Mouse (Mus musculus) frontal cortex, adult 2 months (tissue): ENCODE results near the gene Ubl7. TPM values are rescaled to one million over a fixed set of nuclear protein-coding genes. Genes with fewer than 3 reads are reported as not detected.

Experiments used
- DNase-seq, 2 experiments: peaks; one replicate each; pipeline ENCODE4 v3.0.0; 2022; ENCODE audit warnings: low spot score in 1 of 2; ENCODE audit errors: extremely low spot score in 1 of 2
- polyA plus RNA-seq: library from polyadenylated mRNA; depleted of rRNA; stranded (reverse); fragments of >200 nt; gene quantifications from 2 replicates; pipeline ENCODE4 v1.2.3, GENCODE M21; 2012

Ubl7 gene
- polyA plus RNA-seq, 1 experiment, result 118 TPM

DNA sequence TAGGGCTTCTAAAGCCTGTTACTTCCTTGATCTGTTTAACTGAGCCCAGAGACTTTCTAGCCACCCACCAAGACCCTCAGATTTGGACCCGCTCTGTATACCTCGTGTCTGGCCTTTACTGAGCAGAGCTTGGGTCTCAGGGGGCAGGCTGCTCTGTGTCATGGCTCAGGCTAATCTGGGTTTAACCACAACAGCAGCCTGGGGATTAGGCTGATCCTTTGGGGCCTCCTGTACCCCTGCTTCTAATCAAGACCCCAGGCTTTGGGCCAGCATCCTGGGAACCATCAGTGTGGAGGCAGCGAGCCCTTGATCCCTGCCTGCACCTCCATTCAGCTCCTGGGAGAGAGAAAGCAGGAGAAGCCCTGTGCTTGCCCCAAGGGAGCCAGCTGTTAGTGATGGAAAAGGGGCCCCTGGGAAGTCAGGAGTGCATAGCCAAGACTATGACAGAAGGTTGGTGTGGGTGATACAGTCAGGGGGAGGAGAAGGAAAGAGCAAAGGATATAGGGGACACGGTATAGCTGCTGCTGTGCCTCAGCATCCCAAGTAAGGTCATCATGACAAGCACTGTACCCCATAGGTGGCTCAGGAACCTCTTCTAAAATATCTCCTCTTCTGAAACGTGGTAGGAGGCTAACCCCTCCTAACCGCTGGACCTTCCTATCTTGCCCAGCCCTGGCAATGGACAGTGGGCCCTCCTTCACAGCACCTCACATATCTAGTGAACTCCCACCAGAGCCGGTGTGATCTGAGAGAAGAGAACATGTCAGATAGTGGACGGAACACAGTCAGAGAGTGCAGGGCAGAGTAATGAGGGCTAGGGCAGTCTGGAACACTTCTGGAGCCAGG, 35.2 kb downstream of the Ubl7 start:
- no peak for DNase-seq

DNA sequence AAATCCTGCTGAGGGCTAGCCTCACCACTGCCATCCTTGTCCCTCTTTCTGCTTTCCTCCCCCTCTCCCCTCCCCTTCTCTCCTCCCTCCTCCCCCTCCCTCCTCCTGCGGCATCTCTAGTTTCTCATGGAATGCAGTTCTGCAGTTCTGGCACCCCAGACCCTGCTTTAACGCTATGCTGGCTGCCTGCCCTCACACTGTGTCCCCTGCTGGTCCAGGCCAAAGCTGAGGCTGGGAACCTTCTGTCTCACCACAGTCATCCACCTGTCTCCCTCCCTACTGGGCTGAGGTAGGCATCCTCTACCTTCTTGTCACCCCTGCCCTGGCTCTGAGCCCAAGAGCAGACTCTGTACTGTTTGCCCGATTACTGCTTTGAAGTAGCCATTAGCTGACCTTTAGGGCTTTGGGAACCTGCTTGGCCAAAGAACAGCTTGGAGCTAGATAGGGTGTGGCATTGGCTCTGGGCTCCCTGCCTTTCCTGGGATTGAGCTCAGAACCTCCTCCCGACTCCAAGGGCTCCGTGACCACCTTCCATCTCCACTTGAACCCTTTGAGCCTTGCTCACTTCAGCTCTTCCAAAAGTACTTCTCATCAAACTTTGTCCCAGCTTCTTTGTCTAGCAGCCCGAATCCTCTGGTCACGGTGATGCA, 36.7 kb downstream of the Ubl7 start:
- no peak for DNase-seq

DNA sequence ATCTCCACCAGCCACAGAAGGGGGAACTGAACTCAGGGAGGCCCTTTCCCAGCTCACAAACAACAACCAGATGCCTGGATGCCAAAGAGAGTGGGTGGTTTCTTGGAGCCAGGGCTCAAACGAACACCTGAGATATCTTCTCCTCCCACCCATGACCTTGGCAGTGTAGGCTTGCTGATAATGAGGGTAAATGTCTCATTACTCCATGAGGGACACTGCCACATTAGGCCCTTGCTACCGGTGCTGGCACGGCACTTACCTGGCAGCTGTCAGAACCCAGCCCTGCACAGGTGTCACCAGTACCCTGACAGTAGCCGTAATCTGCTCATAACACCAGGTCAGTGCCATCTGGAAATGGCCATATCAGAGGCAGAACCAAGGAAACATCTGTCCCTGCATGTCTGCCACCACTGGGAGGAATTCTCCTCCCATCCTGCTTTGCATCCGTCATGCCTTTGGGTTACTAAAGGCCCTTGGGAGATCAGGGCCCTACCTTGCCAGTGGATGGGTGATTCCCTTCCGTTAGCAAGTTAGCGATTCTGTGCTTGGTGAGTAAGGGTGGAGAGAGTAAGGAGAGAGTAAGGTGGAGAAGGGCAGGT, 37.7 kb downstream of the Ubl7 start:
- DNase-seq, result no peak

DNA sequence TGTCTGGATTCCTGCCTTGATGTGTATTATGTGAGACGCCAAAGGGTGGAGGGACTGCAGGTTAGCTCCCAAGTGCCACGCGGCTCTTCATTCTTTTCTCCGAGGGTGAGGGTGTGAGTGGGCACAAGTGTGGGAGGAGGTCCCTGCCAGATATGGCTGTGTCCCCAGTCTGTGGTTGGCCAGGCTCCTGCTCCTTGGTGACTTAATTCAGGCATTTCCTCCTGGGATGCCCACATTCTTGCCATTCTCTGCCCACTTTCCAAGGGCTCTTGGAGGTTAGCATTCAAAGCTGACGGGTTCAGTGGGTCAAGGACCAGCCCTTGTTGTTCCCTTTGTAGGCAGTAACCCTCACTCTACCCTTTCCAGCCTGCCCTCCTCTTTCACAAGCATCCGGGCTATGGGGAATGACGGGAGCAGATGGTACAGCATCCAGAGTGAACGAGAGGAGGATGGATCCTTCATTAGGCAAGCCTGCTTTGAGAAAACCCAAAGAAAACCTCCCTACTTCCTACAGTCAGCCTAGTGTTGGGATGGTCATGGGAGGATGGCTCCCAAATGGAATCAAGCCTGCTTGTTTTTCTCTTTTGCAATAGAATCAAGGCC, 38.4 kb downstream of the Ubl7 start:
- no peak for DNase-seq

DNA sequence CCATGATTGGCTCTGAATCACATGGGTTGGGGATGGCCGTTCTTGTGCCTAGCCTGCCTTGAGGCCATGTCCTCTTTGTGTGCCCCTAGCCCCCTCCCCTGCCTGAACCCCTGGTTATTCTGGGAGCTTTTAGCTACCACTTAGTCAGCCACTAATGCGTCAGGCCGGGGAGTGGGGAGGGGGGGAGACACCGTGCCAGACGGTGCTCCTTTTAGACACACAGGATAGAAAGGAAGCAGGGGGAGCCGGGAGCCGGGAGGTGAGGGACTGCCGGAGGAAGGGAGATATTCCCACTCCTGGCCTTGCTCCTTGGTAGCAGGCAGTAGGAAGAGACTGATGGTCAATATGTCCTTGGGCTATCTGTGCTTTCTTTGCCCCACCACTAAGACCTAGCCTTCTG, 39.1 kb downstream of the Ubl7 start:
- no peak for DNase-seq

DNA sequence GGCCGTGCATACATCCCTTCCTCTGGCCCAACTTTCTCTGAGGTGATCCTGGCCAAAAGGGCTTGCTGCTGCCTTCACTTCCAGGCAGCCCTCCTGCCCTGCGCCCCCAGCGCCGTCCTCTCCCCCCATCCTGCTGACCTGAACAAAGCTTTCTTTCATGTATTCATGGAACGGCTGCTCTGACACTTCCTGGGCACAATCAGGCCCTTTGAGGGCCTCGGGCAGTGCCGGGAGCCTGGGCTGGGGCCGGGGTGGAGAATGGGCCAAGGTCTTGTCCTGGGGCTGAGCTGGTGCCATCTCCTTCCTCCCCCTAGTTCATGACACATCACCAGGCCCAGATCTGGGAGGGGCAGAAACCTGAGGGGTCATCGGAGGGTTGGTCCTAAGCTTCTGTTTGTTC, 39.7 kb downstream of the Ubl7 start:
- no peak for DNase-seq

DNA sequence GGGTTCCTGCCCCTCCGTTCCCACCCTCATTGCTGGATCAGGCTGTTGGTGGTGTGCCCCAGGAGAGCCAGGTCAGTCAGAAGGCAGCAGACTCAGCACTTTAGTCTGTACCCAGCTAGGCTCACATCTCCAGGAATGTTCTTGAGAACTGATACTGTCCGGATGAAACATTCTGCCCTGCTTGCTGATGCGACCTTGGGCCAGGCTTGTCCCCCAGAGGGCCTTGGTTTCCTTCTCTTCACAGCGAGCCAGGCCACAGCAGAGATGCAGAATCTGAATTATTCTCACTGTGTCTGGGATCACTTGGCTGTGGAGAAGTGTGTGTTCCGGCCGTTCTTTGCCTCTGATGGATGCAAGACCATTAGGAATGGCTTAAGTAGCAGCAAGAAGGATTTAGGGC, 41.2 kb downstream of the Ubl7 start:
- DNase-seq, result no peak

DNA sequence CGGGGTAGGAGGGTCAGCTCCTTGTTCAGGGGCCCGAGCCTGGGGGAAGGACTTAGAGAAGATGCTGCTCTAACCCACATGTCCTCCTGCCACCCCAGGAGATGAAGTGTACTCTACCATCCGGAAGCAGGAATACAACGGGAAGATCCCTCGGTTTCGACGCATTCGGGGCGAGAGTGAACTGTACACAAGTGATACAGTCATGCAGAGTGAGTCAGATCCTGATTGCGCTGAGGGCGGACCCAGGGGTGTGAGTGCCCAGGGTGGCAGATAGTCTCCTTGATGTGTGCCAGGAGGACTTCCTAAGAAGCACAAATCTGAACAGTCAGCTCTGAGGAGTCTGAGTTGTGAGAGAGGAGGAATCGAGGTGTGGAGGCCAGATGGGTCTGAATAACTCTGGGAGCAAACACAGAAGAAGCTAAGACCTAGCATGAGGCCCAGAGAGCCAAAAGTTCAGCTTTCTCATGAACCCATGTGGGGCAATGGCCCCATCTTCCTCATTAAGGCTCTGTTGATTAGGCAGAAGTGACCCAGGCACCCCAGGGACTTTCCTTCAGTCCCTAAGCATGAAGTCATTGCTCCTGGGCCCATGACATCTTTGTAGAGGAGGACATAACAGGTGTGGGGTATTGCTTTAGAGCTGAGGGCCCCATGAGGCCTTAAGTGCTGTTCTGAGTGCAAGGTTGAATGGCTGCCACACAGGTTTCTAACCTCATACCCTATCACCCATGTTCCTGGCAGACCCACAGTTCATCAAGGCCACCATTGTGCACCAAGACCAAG, 44.4 kb downstream of the Ubl7 start:
- DNase-seq, result no peak

DNA sequence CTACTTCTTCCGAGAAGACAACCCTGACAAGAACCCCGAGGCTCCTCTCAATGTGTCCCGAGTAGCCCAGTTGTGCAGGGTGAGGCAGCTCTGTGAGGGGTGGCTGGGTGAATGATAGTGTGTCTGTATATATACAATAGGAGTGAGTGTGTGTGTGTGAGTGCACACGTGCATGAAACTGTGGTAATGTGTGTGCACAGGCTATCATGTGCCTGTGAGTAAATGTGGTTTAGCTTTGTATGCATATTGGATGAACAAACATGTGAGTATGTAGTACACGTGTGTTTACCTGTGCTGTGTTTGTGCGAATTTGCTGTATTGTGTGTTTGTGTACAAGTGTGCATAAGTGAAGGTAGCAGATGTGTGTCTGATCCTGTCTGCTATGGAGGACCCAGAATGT, 45.0 kb downstream of the Ubl7 start:
- DNase-seq, result no peak

DNA sequence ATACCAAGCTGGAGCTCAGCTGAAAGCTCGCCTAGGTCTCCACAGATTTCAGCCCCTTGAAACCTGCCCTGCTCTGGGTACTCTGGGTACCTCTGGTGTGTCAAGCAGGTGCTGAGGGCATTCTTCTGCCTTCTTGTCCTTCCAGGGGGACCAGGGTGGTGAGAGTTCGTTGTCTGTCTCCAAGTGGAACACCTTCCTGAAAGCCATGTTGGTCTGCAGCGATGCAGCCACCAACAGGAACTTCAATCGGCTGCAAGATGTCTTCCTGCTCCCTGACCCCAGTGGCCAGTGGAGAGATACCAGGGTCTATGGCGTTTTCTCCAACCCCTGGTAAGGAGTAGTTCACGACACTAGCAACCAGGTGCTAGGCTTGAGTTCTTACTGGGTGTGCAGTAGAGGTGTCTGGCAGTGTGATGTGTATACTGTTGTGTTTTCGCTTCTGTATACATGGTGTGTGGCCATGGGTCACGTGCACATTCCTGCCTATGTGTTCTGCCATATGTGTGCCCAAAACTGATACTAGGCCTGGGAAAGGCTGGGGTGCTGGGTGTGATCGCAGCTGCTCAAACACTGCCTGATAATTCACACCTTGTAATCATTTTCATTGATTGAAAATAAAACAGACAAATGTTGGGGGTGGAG, 45.5 kb downstream of the Ubl7 start:
- no peak for DNase-seq

DNA sequence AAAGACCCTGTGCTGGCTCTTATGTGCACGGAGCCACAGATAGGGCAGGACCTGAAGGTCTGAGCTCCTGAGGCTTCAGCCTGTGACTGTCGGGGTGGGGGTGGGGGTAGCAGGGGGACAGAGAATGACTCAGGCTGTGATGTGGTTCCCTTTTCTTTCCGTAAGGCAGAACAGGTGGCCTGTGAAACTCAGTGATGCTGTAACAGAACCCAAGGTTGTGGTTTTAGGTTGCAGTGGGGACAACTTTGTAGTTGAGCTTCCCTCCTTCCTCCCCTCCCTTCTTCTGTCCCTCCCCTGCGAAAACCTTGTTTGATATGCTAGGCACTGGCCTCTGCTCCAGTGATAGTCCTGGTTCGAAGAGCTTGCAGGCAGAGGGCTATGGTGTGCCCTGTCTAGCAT, 46.1 kb downstream of the Ubl7 start:
- DNase-seq, result no peak

DNA sequence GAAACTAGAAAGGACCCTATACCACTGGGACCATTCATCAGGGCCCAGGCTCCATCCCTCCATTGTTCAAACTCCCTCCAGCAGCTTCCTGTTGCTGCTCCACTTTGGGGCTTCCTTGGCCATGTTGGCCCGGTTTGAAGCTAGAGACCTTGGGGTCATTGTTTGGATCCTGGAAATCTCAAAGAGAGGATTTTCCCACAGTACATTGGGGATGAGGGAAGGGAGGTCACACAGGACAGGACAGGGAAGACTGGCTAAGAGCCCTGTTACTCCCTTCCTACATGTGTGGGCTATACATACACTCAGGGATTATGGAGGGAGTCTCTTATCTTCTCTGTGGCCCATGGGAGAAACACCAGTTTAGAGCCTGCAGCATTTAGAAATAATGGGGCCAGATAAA, 47.8 kb downstream of the Ubl7 start:
- DNase-seq, result no peak

DNA sequence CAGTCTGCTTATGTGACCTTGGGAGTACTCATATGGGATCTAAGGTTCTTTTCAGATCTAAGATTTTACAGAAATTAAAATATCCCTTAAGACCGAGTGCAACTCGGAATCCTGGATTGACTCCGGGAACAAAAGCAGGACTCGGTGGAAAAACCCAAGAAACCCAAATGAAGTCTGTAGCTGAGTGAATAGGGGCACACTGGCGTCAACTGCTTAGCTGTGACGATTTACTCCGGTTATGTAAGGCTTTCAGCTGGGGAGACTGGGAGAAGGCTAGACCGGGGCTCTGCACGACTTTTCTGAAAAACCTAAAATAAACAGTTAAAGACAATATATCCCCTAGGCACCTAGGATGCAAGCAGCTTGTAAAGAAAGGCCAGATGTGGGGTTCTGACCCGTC, 48.6 kb downstream of the Ubl7 start:
- DNase-seq, result no peak

DNA sequence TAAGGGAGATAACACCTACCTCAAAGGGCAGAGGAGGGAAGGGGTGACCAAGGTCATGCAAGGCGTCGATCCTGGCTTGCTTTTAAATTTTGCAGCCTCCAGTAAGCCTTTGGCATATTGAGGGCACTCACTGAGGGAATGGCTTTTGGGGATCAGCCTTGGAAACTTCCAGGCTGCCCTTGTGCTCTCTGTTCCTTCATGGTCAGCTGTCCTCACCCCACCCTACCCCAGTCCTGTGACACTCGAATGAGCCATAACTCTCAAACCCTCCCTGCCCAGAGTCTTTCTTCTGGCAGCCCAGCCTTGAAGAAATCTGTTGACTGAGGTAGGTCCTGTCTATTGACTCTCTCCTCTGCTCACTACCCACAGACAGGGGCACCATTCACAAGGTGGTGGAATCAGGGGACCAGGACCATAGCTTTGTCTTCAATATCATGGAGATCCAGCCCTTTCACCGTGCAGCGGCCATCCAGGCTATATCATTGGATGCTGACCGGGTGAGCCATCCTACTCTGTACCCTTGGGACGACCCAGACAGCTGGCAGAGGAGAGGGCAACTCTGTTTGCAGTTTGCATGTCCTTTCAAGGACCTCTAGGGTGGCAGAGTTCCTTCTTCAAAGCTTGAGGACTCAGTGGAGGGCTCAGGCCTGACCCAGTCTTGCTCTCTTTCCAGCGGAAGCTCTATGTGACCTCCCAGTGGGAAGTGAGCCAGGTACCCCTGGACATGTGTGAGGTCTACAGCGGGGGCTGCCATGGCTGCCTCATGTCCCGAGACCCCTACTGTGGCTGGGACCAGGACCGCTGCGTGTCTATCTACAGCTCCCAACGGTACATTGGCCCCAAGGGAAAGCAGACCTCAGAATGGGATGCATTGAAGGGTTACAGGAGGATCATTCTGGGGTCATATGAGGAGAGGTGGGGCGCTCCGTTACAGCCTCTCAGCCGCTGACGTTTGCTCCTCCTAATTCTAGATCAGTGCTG, 49.4 kb downstream of the Ubl7 start:
- DNase-seq, result no peak

DNA sequence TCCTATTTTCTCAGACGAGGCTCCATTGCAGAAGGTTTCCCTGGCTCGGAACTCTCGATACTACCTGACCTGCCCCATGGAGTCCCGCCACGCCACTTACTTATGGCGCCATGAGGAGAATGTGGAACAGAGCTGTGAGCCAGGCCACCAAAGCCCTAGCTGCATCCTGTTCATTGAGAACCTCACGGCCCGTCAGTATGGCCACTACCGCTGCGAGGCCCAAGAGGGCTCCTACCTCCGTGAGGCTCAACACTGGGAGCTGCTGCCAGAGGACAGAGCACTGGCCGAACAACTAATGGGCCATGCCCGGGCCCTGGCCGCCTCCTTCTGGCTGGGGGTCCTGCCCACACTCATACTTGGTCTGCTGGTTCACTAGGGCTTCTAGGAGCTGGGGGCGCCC, 50.4 kb downstream of the Ubl7 start:
- no peak for DNase-seq

DNA sequence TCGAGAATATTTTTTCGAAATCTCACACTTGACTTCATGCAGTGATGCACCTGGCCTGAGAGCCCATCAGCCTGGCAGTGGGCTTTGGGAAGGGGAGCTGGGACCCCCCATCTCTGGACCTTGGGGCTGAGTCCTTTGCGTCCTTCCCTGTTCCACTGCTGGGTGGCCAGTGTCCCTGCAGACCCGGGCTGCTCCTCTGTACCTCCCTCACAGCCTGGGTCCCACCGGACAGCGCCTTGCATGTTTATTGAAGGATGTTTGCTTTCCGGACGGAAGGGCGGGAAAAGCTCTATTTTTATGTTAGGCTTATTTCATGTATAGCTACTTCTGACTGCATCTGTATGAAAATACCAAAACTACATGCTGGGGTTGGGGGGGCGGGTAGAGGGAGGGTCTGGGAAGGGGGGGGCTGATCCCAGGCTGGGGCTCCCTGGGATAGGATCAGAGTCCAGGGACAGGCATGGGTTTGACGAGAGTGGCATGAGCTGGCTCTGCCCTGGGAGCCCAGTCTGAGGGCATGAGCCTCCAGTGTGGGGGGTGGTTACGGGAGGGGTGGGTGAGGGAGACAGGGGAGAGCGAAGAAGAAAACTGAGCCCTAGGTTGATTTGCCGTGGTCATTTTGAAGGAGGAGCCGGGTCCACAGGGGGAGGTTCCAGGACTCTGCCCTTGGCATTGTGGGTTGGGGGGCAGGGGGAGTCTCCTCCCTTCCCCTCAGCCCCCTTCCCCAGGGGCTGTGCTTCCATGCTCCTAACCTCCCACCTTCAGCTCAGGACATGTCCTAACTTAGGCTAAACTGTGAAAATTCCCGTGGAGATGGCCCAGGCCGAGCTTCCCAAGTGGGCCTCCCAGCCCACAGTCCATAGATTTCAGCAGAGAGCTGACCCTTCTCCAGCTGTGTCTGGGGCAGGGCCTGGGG, 51.3 kb downstream of the Ubl7 start:
- DNase-seq, result no peak

DNA sequence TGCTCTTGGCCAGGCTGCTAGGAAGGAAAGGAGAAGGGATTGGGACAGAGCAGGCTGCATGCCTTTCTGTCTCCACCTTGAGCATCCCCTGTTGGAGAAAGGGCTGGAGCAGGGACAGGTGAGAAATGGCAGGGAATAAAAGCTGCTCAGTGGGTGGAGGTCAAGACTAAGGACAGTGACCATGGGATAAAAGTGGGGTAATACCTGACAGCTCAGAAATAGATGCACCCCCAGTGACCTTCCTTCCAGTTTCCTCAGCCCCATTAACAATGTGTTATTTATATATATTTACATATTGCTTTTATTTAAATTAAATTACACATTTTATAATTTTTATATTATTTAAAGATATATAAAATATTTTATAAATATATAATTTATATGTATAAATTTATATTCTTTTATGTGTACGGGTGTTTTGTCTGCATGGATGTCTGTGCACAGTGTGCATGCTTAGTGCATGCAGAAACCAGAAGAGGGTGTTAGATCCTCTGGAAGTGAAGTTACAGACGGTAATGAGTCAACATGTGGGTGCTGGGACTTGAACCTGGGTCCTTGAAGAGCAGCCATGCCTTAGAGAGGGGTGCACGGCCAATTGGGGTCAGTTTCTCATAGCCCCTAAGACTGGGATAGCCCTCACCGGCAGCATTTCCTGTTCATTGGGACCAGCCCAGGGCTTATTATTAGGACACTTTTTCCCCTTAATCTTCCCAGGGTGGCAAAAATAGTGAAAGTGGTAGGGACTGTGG, 52.6 kb downstream of the Ubl7 start:
- no peak for DNase-seq
